24 mouse cellular contexts compared by ENCODE assay signal in genomic region chr16:11379264-11379663, GRCm38 (mm10).
"Had no signal": no experiment of that assay in that cellular context is flagged by ENCODE, and none has a peak within 500 bp of the region (broad histone marks: within the 10 kb centered on the region; RNA-seq: fewer than 3 reads in every experiment).

No protein-coding gene starts in this region.

- DNase-seq: gastrocnemius, postnatal 14 days; gastrocnemius, postnatal 36 days; heart, adult 11 months; heart, adult 2 months; heart, postnatal 10 days; heart, postnatal 4 days; kidney, adult 18-20 months; kidney, adult 8-10 months; kidney, postnatal 10 days; kidney, postnatal 25 days; kidney, postnatal 4 days had no signal

- H3K4me1 ChIP-seq: heart, embryonic 12.5 days; hindbrain, embryonic 10.5 days; hindbrain, embryonic 12.5 days; intestine, embryonic 15.5 days; liver, embryonic 12.5 days had no signal

- H3K27ac ChIP-seq: heart, adult 2 months; hindbrain, embryonic 10.5 days; hindbrain, embryonic 12.5 days; hindbrain, embryonic 14.5 days; intestine, embryonic 15.5 days; layer of hippocampus, adult 2 months; left cerebral cortex, adult 2 months; limb, embryonic 13.5 days; liver, embryonic 12.5 days; liver, embryonic 14.5 days had no signal

- H3K9me3 ChIP-seq: heart, embryonic 12.5 days; hindbrain, embryonic 10.5 days; hindbrain, embryonic 12.5 days; intestine, embryonic 15.5 days; limb, embryonic 13.5 days; liver, embryonic 12.5 days had no signal

- H3K4me3 ChIP-seq: heart, adult 2 months; heart, embryonic 12.5 days; hindbrain, embryonic 10.5 days; hindbrain, embryonic 12.5 days; intestine, embryonic 15.5 days; layer of hippocampus, adult 2 months; left cerebral cortex, adult 2 months; limb, embryonic 13.5 days; liver, embryonic 12.5 days had no signal

- ATAC-seq: hindbrain, embryonic 16.5 days; inflammation-experienced regulatory T-cells, adult 6 months; intestine, embryonic 15.5 days; intestine, postnatal 0 days; liver, embryonic 12.5 days had no signal

- H3K9ac ChIP-seq: heart, embryonic 12.5 days; hindbrain, embryonic 12.5 days; hindbrain, embryonic 14.5 days; intestine, embryonic 15.5 days; limb, embryonic 13.5 days; liver, embryonic 12.5 days; liver, embryonic 14.5 days had no signal

- H3K27me3 ChIP-seq: heart, embryonic 12.5 days; hindbrain, embryonic 12.5 days; intestine, embryonic 15.5 days; limb, embryonic 13.5 days; liver, embryonic 12.5 days had no signal

- H3K36me3 ChIP-seq: heart, embryonic 12.5 days; intestine, embryonic 15.5 days; liver, embryonic 12.5 days had no signal

- H3K4me2 ChIP-seq: heart, embryonic 12.5 days; hindbrain, embryonic 12.5 days; hindbrain, embryonic 14.5 days; intestine, embryonic 15.5 days; limb, embryonic 13.5 days; liver, embryonic 12.5 days had no signal
